Mouse (Mus musculus) midbrain, postnatal 0 days (tissue): Measurements from ENCODE around the gene Adra2b. TPM values are rescaled to one million over a fixed set of nuclear protein-coding genes. Genes with fewer than 3 reads are reported as not detected.

Experiments
- ATAC-seq: fragments of 200-750 bp; cut with Nextera tagmentation; 2 replicates; pipeline ENCODE4 v1.8.0; 2017; ENCODE audit warnings: moderate number of reproducible peaks, mild to moderate bottlenecking, moderate TSS enrichment, moderate library complexity; ENCODE audit not compliant: low FRiP score
- DNase-seq: peaks from one replicate; pipeline ENCODE4 v3.0.0-alpha.2; 2015; ENCODE audit warnings: low spot score
- H3K27ac ChIP-seq: fragments of 300-500 bp; sonication (generic); 2 replicates; pipeline ENCODE4 v1.5.1; 2014; ENCODE audit warnings: low read depth, mild to moderate bottlenecking, low read length, mixed read lengths
- H3K27me3 ChIP-seq: fragments of 300-500 bp; sonication (generic); 2 replicates; pipeline ENCODE4 v1.6.1; 2014; ENCODE audit warnings: low read length, control low read depth, mixed read lengths; ENCODE audit not compliant: insufficient read depth
- H3K36me3 ChIP-seq: fragments of 300-500 bp; sonication (generic); 2 replicates; pipeline ENCODE4 v1.6.1; 2014; ENCODE audit warnings: low read length, control low read depth, mixed read lengths; ENCODE audit not compliant: insufficient read depth
- H3K4me1 ChIP-seq: fragments of 300-500 bp; sonication (generic); 2 replicates; pipeline ENCODE4 v1.6.1; 2014; ENCODE audit warnings: mild to moderate bottlenecking, control low read depth, antibody characterized with exemption, low read length, mixed read lengths; ENCODE audit not compliant: insufficient read depth
- H3K4me2 ChIP-seq: fragments of 300-500 bp; sonication (generic); 2 replicates; pipeline ENCODE4 v1.6.1; 2014; ENCODE audit warnings: low read depth, mild to moderate bottlenecking, low read length, mixed read lengths; ENCODE audit not compliant: poor library complexity, severe bottlenecking
- H3K4me3 ChIP-seq: fragments of 300-500 bp; sonication (generic); 2 replicates; pipeline ENCODE4 v1.5.1; 2014; ENCODE audit warnings: low read depth, mild to moderate bottlenecking, low read length, moderate library complexity
- H3K9ac ChIP-seq: fragments of 300-500 bp; sonication (generic); replicated peaks from 2 replicates; pipeline ENCODE4 v1.6.1; 2014; ENCODE audit warnings: mild to moderate bottlenecking, low read length, moderate library complexity, mixed read lengths; ENCODE audit not compliant: poor library complexity, severe bottlenecking
- H3K9me3 ChIP-seq: fragments of 300-500 bp; sonication (generic); 2 replicates; pipeline ENCODE4 v1.6.1; 2016; ENCODE audit warnings: low read length, control low read depth
- CTCF ChIP-seq: IDR thresholded peaks from 2 replicates; pipeline ENCODE4 v1.5.1; 2016; ENCODE audit warnings: antibody characterized with exemption, mild to moderate bottlenecking
- WGBS: fragments of 180-500 bp; shearing (Covaris S2); extraction: QIAGEN DNeasy Blood & Tissue Kit; methylation state at CpG from one replicate; pipeline ENCODE4 v1.1.7; 2014; 5-methylcytosine and 5-hydroxymethylcytosine counted together
- polyA plus RNA-seq: library from polyadenylated mRNA; unstranded; fragments of >200 nt; fragmentation: Nextera tagmentation; extraction: Ambion mirVana; gene quantifications from 2 replicates; pipeline ENCODE4 v1.2.1, GENCODE M21; 2015
- total RNA-seq: library from RNA; depleted of rRNA; stranded (reverse); fragments of >200 nt; gene quantifications from 2 replicates; pipeline ENCODE4 v1.2.3, GENCODE M21; 2014

Adra2b gene
- total and polyA plus RNA-seq, 2 experiments from 2014 or later: 0.68 to 0.71 TPM

- Histone ChIP-seq H3K9ac (no peak overlapping the region), H3K27ac (no peak overlapping the region), H3K4me3 (no peak overlapping the region), H3K4me2 (no peak overlapping the region), H3K27me3 (peaks cover 11% of the 10 kb centered on the region), H3K36me3 (no peaks in the 10 kb centered on the region), H3K4me1 (no peaks in the 10 kb centered on the region), H3K9me3 (no peaks in the 10 kb centered on the region)
- no peak for ATAC-seq
- no peak for DNase-seq
- 74% methylated on average over 5 of the region's 5 CpGs for WGBS
- TF ChIP-seq CTCF: no peak
Measured at GRCm38 (mm10) chr2:127369703-127370376, 6.8 kb downstream of the Adra2b start.

GRCm38 (mm10) chr2:127370561-127371483 lies 7.8 kb downstream of the Adra2b start:
- 52% methylated on average over 8 of the region's 9 CpGs for WGBS
- no peak overlapping the region for H3K27ac ChIP-seq
- no peak for TF ChIP-seq CTCF
- H3K9me3 ChIP-seq: no peaks in the 10 kb centered on the region
- H3K4me3 ChIP-seq: no peak overlapping the region
- DNase-seq (no peak), ATAC-seq (no peak)
- no peak overlapping the region for H3K4me2 ChIP-seq
- peaks cover 9% of the 10 kb centered on the region; the same call in 1 of the 2 replicates for H3K27me3 ChIP-seq
- no peaks in the 10 kb centered on the region for H3K36me3 ChIP-seq
- H3K4me1 ChIP-seq: no peaks in the 10 kb centered on the region
- H3K9ac ChIP-seq: no peak overlapping the region

- H3K9me3 ChIP-seq: no peaks in the 10 kb centered on the region
- TF ChIP-seq CTCF: no peak
- no peak for DNase-seq
- H3K27me3 ChIP-seq: peaks cover 6% of the 10 kb centered on the region; the same call in 1 of the 2 replicates
- WGBS: 67% methylated on average over 1 of the region's 1 CpGs
- H3K36me3 ChIP-seq: no peaks in the 10 kb centered on the region
- no peaks in the 10 kb centered on the region for H3K4me1 ChIP-seq
- ATAC-seq: no peak
- H3K9ac ChIP-seq: no peak overlapping the region
- no peak overlapping the region for H3K4me3 ChIP-seq
- H3K27ac ChIP-seq: no peak overlapping the region
- H3K4me2 ChIP-seq: no peak overlapping the region
Measured at GRCm38 (mm10) chr2:127371484-127371861, 8.5 kb downstream of the Adra2b start.

GRCm38 (mm10) chr2:127372082-127372481 lies 9.1 kb downstream of the Adra2b start:
- TF ChIP-seq CTCF: no peak
- Histone ChIP-seq H3K4me3 (no peak overlapping the region), H3K9me3 (no peaks in the 10 kb centered on the region), H3K27ac (no peak overlapping the region), H3K27me3 (0 out of 2 replicates have a peak, but pooled peaks cover 2% of the 10 kb centered on the region), H3K4me1 (no peaks in the 10 kb centered on the region), H3K9ac (no peak overlapping the region), H3K36me3 (no peaks in the 10 kb centered on the region), H3K4me2 (no peak overlapping the region)
- WGBS: 100% methylated on average over 2 of the region's 2 CpGs
- DNase-seq (no peak), ATAC-seq (no peak)

- Histone ChIP-seq H3K4me2 (no peak overlapping the region), H3K27me3 (no peaks in the 10 kb centered on the region), H3K36me3 (no peaks in the 10 kb centered on the region), H3K9ac (no peak overlapping the region), H3K9me3 (no peaks in the 10 kb centered on the region), H3K27ac (no peak overlapping the region), H3K4me3 (no peak overlapping the region), H3K4me1 (no peaks in the 10 kb centered on the region)
- ATAC-seq (no peak), DNase-seq (no peak)
- TF ChIP-seq CTCF: no peak
- WGBS: 85% methylated on average over 3 of the region's 3 CpGs
Measured at GRCm38 (mm10) chr2:127374131-127374530, 11.1 kb downstream of the Adra2b start.

GRCm38 (mm10) chr2:127375087-127375486 lies 12.1 kb downstream of the Adra2b start:
- H3K9me3 ChIP-seq: no peaks in the 10 kb centered on the region
- no peaks in the 10 kb centered on the region for H3K4me1 ChIP-seq
- no peak for TF ChIP-seq CTCF
- no peak overlapping the region for H3K27ac ChIP-seq
- no peak overlapping the region for H3K4me2 ChIP-seq
- H3K36me3 ChIP-seq: no peaks in the 10 kb centered on the region
- H3K27me3 ChIP-seq: no peaks in the 10 kb centered on the region
- DNase-seq (no peak), ATAC-seq (no peak)
- H3K9ac ChIP-seq: no peak overlapping the region
- no peak overlapping the region for H3K4me3 ChIP-seq
- 73% methylated on average over 3 of the region's 3 CpGs for WGBS
